Mouse (Mus musculus): ENCODE data around the gene Rapgef6. TPM values are rescaled to one million over a fixed set of nuclear protein-coding genes. Genes with fewer than 3 reads are reported as not detected.

Gene Rapgef6
- total RNA-seq (2021) = 10 to 100 TPM; 36.9 to 37.8 TPM
- long read RNA-seq, experiment 1, full-length matches to known transcripts = 1 of 4 reads
- long read RNA-seq, experiment 1, partial matches to known transcripts = 0 of 4 reads
- long read RNA-seq, experiment 1, other reads (novel, unspliced or antisense) = 3 of 4 reads
- long read RNA-seq, experiment 2, full-length matches to known transcripts = 4 of 11 reads
- long read RNA-seq, experiment 2, partial matches to known transcripts = 1 of 11 reads
- long read RNA-seq, experiment 2, other reads (novel, unspliced or antisense) = 6 of 11 reads

- intact Hi-C loops (cut with DNase I) = loop anchor here (1.0 to 10.0 kb wide), 2 partner anchors 84 to 342 kb away; partner anchors contain the start of genes Fnip1, Hint1 and Lyrm7
- peak; percentile 98 to 99 for DNase-seq (ENCODE audit: extremely low spot score in 1 of 2, low spot score in 2 of 2)
- no peak for TF ChIP-seq CTCF (IDR thresholded peaks at IDR 0.05)
- Histone ChIP-seq H3K27ac (peak within 1 kb of the TSS; percentile 95), H3K4me3 (peak within 1 kb of the TSS; percentile 91)
Measured at GRCm38 (mm10) chr11:54522529-54523430, at the start of gene Rapgef6. TSS of gene Rapgef6 (plus strand) at chr11:54522847.

- intact Hi-C loops (cut with DNase I) = no loop called here
Measured at GRCm38 (mm10) chr11:54478414-54478813, 44.2 kb upstream of the Rapgef6 start.

GRCm38 (mm10) chr11:54486041-54486440 is 36.6 kb upstream of the Rapgef6 start:
- TF ChIP-seq CTCF (IDR thresholded peaks at IDR 0.05) = no peak
- H3K27ac ChIP-seq = no peak overlapping the region
- no peak for DNase-seq (ENCODE audit: extremely low spot score in 1 of 2, low spot score in 2 of 2)
- no peak overlapping the region for H3K4me3 ChIP-seq
- intact Hi-C loops (cut with DNase I) = no loop called here

More at GRCm38 (mm10) chr11:54478414-54478813, 44.2 kb upstream of the Rapgef6 start:
- TF ChIP-seq CTCF (IDR thresholded peaks at IDR 0.05) = peak; percentile 50
- no peak for DNase-seq (ENCODE audit: extremely low spot score in 1 of 2, low spot score in 2 of 2)
- Histone ChIP-seq H3K27ac (no peak overlapping the region), H3K4me3 (no peak overlapping the region)

- no peak overlapping the region for H3K27ac ChIP-seq
- DNase-seq (ENCODE audit: extremely low spot score in 1 of 2, low spot score in 2 of 2) = no peak
Measured at GRCm38 (mm10) chr11:54491946-54492558, 30.6 kb upstream of the Rapgef6 start.

GRCm38 (mm10) chr11:54492559-54492958 is 30.1 kb upstream of the Rapgef6 start:
- H3K27ac ChIP-seq = no peak overlapping the region
- no peak overlapping the region for H3K4me3 ChIP-seq
- TF ChIP-seq CTCF (IDR thresholded peaks at IDR 0.05) = no peak
- intact Hi-C loops (cut with DNase I) = no loop called here
- DNase-seq (ENCODE audit: extremely low spot score in 1 of 2, low spot score in 2 of 2) = no peak

More at GRCm38 (mm10) chr11:54491946-54492558, 30.6 kb upstream of the Rapgef6 start:
- intact Hi-C loops (cut with DNase I) = no loop called here
- no peak for TF ChIP-seq CTCF (IDR thresholded peaks at IDR 0.05)
- no peak overlapping the region for H3K4me3 ChIP-seq

GRCm38 (mm10) chr11:54499838-54500237 is 22.8 kb upstream of the Rapgef6 start:
- intact Hi-C loops (cut with DNase I) = no loop called here
- DNase-seq (ENCODE audit: extremely low spot score in 1 of 2, low spot score in 2 of 2) = no peak
- H3K4me3 ChIP-seq = no peak overlapping the region
- no peak for TF ChIP-seq CTCF (IDR thresholded peaks at IDR 0.05)
- H3K27ac ChIP-seq = no peak overlapping the region

GRCm38 (mm10) chr11:54502546-54503245 is 20.0 kb upstream of the Rapgef6 start:
- no peak overlapping the region for H3K4me3 ChIP-seq
- H3K27ac ChIP-seq = no peak overlapping the region
- no peak for DNase-seq (ENCODE audit: extremely low spot score in 1 of 2, low spot score in 2 of 2)
- intact Hi-C loops (cut with DNase I) = no loop called here
- TF ChIP-seq CTCF (IDR thresholded peaks at IDR 0.05) = no peak

GRCm38 (mm10) chr11:54513584-54513983 is 9.1 kb upstream of the Rapgef6 start:
- intact Hi-C loops (cut with DNase I) = no loop called here
- no peak for TF ChIP-seq CTCF (IDR thresholded peaks at IDR 0.05)
- H3K4me3 ChIP-seq = no peak overlapping the region
- no peak overlapping the region for H3K27ac ChIP-seq
- no peak for DNase-seq (ENCODE audit: extremely low spot score in 1 of 2, low spot score in 2 of 2)

- intact Hi-C loops (cut with DNase I) = loop anchor here (1.0 to 10.0 kb wide), 2 partner anchors 84 to 343 kb away; partner anchors contain the start of genes Fnip1, Hint1 and Lyrm7
- TF ChIP-seq CTCF (IDR thresholded peaks at IDR 0.05) = no peak; the same call in 1 of the 2 replicates
- Histone ChIP-seq H3K4me3 (peak overlapping the region; percentile 91), H3K27ac (peak overlapping the region; percentile 95)
- no peak for DNase-seq (ENCODE audit: extremely low spot score in 1 of 2, low spot score in 2 of 2)
Measured at GRCm38 (mm10) chr11:54521927-54522528, 619 bp upstream of the Rapgef6 start.

GRCm38 (mm10) chr11:54523431-54524001 is 869 bp downstream of the Rapgef6 start:
- no peak for DNase-seq (ENCODE audit: extremely low spot score in 1 of 2, low spot score in 2 of 2)
- H3K4me3 ChIP-seq = peak overlapping the region; percentile 91
- H3K27ac ChIP-seq = no peak overlapping the region
- intact Hi-C loops (cut with DNase I) = loop anchor here (10.0 kb wide), 1 partner anchor 341 kb away; the partner anchor contains the start of genes Hint1 and Lyrm7
- no peak for TF ChIP-seq CTCF (IDR thresholded peaks at IDR 0.05)
